ENCODE assay signal across 8 mouse cellular contexts in the genomic region with DNA sequence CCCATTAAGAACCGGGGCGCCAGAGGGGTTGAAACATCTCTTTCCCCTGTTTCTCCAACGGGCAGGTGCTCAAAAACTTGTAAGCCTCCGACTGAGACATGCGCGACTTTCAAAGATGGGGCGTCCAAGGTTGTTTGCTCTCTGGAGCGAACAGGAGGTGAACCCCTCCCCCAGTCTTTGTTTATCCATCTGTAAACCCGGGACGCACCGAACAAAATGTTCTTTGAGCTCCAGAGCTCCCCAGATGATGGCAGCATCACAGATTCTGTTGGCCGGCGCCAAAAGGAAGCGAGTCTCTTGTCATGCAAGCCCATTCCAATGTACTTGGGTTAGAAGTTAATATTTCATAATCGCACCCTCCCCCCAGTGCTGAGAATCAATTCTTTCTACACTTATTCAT. TPM values are rescaled to one million over a fixed set of nuclear protein-coding genes. Genes with fewer than 3 reads are reported as not detected.
A peak's percentile ranks its signal among the peaks of the same experiment; 100 is the strongest.
DNase-seq lines count a peak whose midpoint lies in the region; ATAC-seq lines count a peak whose summit lies in the region.

No protein-coding gene starts in this region.

- no peaks in the 10 kb centered on the region for H3K36me3 ChIP-seq in midbrain, embryonic 15.5 days (replicated peaks)

- peak overlapping the region; percentile 71; the same call in 1 of the 2 replicates for H3K9ac ChIP-seq in midbrain, embryonic 15.5 days

- ATAC-seq in midbrain, embryonic 15.5 days (replicated peaks) = no peak
- no peak for ATAC-seq in activated CD4-positive, CD25-positive, alpha-beta regulatory T cell, adult 4 months

- no peaks in the 10 kb centered on the region for H3K9me3 ChIP-seq in midbrain, embryonic 15.5 days

- WGBS in midbrain, embryonic 15.5 days = 13% methylated on average over 15 of the region's 15 CpGs

- peak overlapping the region; percentile 60 for H3K4me3 ChIP-seq in midbrain, embryonic 15.5 days

- H3K27ac ChIP-seq in midbrain, embryonic 15.5 days = no peak overlapping the region

- H3K4me1 ChIP-seq in midbrain, embryonic 15.5 days = peaks cover 31% of the 10 kb centered on the region

- DNase-seq in right cerebral cortex, adult 18-20 months = peak; percentile 77
- DNase-seq in right cerebral cortex, postnatal 25 days = no peak
- DNase-seq in heart, postnatal 36 days = peak; percentile 30 to 48
- peak; percentile 78 to 81 for DNase-seq in layer of hippocampus, adult 8-10 months (ENCODE audit: low spot score in 2 of 2)
- DNase-seq in frontal cortex, postnatal 14 days (ENCODE audit: low spot score in 2 of 2) = no peak
- DNase-seq in embryo, embryonic 11 days = no peak

- peaks cover 41% of the 10 kb centered on the region for H3K27me3 ChIP-seq in midbrain, embryonic 15.5 days (replicated peaks)

- intact Hi-C loops in heart, postnatal 36 days (cut with DNase I) = no loop called here

- peak overlapping the region; percentile 93 for H3K4me2 ChIP-seq in midbrain, embryonic 15.5 days

RNA-seq across cellular contexts. Expression of gene Mast3, which starts 6.6 kb away (rescaled TPM):
- 1 to 10 TPM; 6.4 to 8.9 TPM for total RNA-seq in heart, postnatal 36 days (2021)
- total RNA-seq in layer of hippocampus, adult 8-10 months (2022) = 100 to 1,000 TPM; 340 to 427 (median 396) TPM
- polyA plus RNA-seq in midbrain, embryonic 15.5 days (2015; fragmentation: Nextera tagmentation; extraction: Ambion mirVana) = 26.4 and 26.9 TPM in 2 replicates
- 10 to 100 TPM; 19.0 to 19.4 TPM for polyA plus RNA-seq in activated CD4-positive, CD25-positive, alpha-beta regulatory T cell, adult 4 months (2017; shearing (Covaris generic))

RNA-seq across cellular contexts. Expression of gene Il12rb1, which starts 10.0 kb away (rescaled TPM):
- total RNA-seq in heart, postnatal 36 days (2021) = not detected
- total RNA-seq in layer of hippocampus, adult 8-10 months (2022) = 1 to 10 TPM in 1 of 4 experiments, under 1 TPM in 3; 0.83 to 1.1 (median 0.85) TPM
- 0.10 and 0.36 TPM in 2 replicates for polyA plus RNA-seq in midbrain, embryonic 15.5 days (2015; fragmentation: Nextera tagmentation; extraction: Ambion mirVana)
- polyA plus RNA-seq in activated CD4-positive, CD25-positive, alpha-beta regulatory T cell, adult 4 months (2017; shearing (Covaris generic)) = 10 to 100 TPM; 16.5 to 29.5 TPM

RNA-seq across cellular contexts. Expression of gene Pik3r2, which starts 21.8 kb away (rescaled TPM):
- 10 to 100 TPM; 23.6 to 24.5 TPM for total RNA-seq in heart, postnatal 36 days (2021)
- total RNA-seq in layer of hippocampus, adult 8-10 months (2022) = 100 to 1,000 TPM; 145 to 157 (median 153) TPM
- polyA plus RNA-seq in midbrain, embryonic 15.5 days (2015; fragmentation: Nextera tagmentation; extraction: Ambion mirVana) = 113 TPM in 2 replicates
- 1 to 10 TPM; 3.9 to 5.1 TPM for polyA plus RNA-seq in activated CD4-positive, CD25-positive, alpha-beta regulatory T cell, adult 4 months (2017; shearing (Covaris generic))

RNA-seq across cellular contexts. Expression of gene Mpv17l2, which starts 37.5 kb away (rescaled TPM):
- 10 to 100 TPM; 28.0 to 30.8 TPM for total RNA-seq in heart, postnatal 36 days (2021)
- 10 to 100 TPM; 30.3 to 38.5 (median 31.7) TPM for total RNA-seq in layer of hippocampus, adult 8-10 months (2022)
- polyA plus RNA-seq in midbrain, embryonic 15.5 days (2015; fragmentation: Nextera tagmentation; extraction: Ambion mirVana) = 36.6 and 38.4 TPM in 2 replicates
- polyA plus RNA-seq in activated CD4-positive, CD25-positive, alpha-beta regulatory T cell, adult 4 months (2017; shearing (Covaris generic)) = 10 to 100 TPM; 35.6 to 41.7 TPM

RNA-seq across cellular contexts. Expression of gene Arrdc2, which starts 41.2 kb away (rescaled TPM):
- total RNA-seq in heart, postnatal 36 days (2021) = 10 to 100 TPM; 11.3 to 11.4 TPM
- total RNA-seq in layer of hippocampus, adult 8-10 months (2022) = 10 to 100 TPM; 14.8 to 25.8 (median 21.3) TPM
- 8.1 and 8.6 TPM in 2 replicates for polyA plus RNA-seq in midbrain, embryonic 15.5 days (2015; fragmentation: Nextera tagmentation; extraction: Ambion mirVana)
- 1 to 10 TPM; 3.0 to 6.7 TPM for polyA plus RNA-seq in activated CD4-positive, CD25-positive, alpha-beta regulatory T cell, adult 4 months (2017; shearing (Covaris generic))

Comparison
In these comparisons a context has a peak if more than half of its experiments do, and no peak if none do; other contexts are left out.
1. DNase-seq: peak in right cerebral cortex, adult 18-20 months (single experiment), heart, postnatal 36 days (2 of 2) and layer of hippocampus, adult 8-10 months (2 of 2); none in right cerebral cortex, postnatal 25 days (single experiment), frontal cortex, postnatal 14 days (0 of 2) and embryo, embryonic 11 days (single experiment).
2. RNA of gene Mast3, which starts 6.6 kb away (total RNA-seq): 340 to 427 TPM in layer of hippocampus, adult 8-10 months; 6.4 to 8.9 TPM in heart, postnatal 36 days; every median in the first group is over 10 times any median in the second.
3. RNA of gene Pik3r2, which starts 21.8 kb away (total RNA-seq): 145 to 157 TPM in layer of hippocampus, adult 8-10 months; 23.6 to 24.5 TPM in heart, postnatal 36 days; every median in the first group is over 4 times any median in the second.